Mouse (Mus musculus) splenic B cell, adult 2 months (primary cell): Measurements from ENCODE around the gene Hoxa1.

Experiments used
- DNase-seq: peaks from one replicate; pipeline ENCODE4 v3.0.0-alpha.2; 2011; ENCODE audit warnings: low read depth, low spot score
- H3K27me3 ChIP-seq: 2 replicates; pipeline ENCODE4 v1.6.1; 2012; ENCODE audit warnings: mild to moderate bottlenecking, low read length, moderate library complexity, mixed read lengths; ENCODE audit not compliant: control insufficient read depth, poor library complexity, insufficient read depth, severe bottlenecking
- H3K36me3 ChIP-seq: 2 replicates; pipeline ENCODE4 v1.6.1; 2012; ENCODE audit warnings: mild to moderate bottlenecking, low read length, moderate library complexity, mixed read lengths; ENCODE audit not compliant: control insufficient read depth, poor library complexity, insufficient read depth, severe bottlenecking

The Hoxa1 gene

GRCm38 (mm10) chr6:52169499-52170165 is 11.5 kb upstream of the Hoxa1 start:
- H3K36me3 ChIP-seq = no peaks in the 10 kb centered on the region
- H3K27me3 ChIP-seq = no peaks in the 10 kb centered on the region
- DNase-seq = no peak

- no peak for DNase-seq
- H3K27me3 ChIP-seq = no peaks in the 10 kb centered on the region
- H3K36me3 ChIP-seq = no peaks in the 10 kb centered on the region
Measured at GRCm38 (mm10) chr6:52168191-52169055, 10.3 kb upstream of the Hoxa1 start.

GRCm38 (mm10) chr6:52167736-52168161 is 9.6 kb upstream of the Hoxa1 start:
- no peaks in the 10 kb centered on the region for H3K36me3 ChIP-seq
- H3K27me3 ChIP-seq = no peaks in the 10 kb centered on the region
- DNase-seq = no peak

- no peaks in the 10 kb centered on the region for H3K27me3 ChIP-seq
- no peak for DNase-seq
Measured at GRCm38 (mm10) chr6:52167176-52167575, 9.1 kb upstream of the Hoxa1 start.

GRCm38 (mm10) chr6:52166431-52167077 is 8.4 kb upstream of the Hoxa1 start:
- no peak for DNase-seq
- Histone ChIP-seq H3K36me3 (no peaks in the 10 kb centered on the region), H3K27me3 (no peaks in the 10 kb centered on the region)

More at GRCm38 (mm10) chr6:52167176-52167575, 9.1 kb upstream of the Hoxa1 start:
- no peaks in the 10 kb centered on the region for H3K36me3 ChIP-seq

- peaks cover 4% of the 10 kb centered on the region for H3K27me3 ChIP-seq
- H3K36me3 ChIP-seq = no peaks in the 10 kb centered on the region
- DNase-seq = no peak
Measured at GRCm38 (mm10) chr6:52165441-52166370, 7.6 kb upstream of the Hoxa1 start.

- Histone ChIP-seq H3K27me3 (peaks cover 4% of the 10 kb centered on the region), H3K36me3 (no peaks in the 10 kb centered on the region)
- DNase-seq = no peak
Measured at GRCm38 (mm10) chr6:52164626-52165440, 6.7 kb upstream of the Hoxa1 start, which contains the start of gene Hoxa2. TSS of gene Hoxa2 (minus strand) at chr6:52164831.

- no peak for DNase-seq
- Histone ChIP-seq H3K27me3 (peaks cover 6% of the 10 kb centered on the region), H3K36me3 (no peaks in the 10 kb centered on the region)
Measured at GRCm38 (mm10) chr6:52164051-52164625, 6.0 kb upstream of the Hoxa1 start.

GRCm38 (mm10) chr6:52163366-52164031 is 5.4 kb upstream of the Hoxa1 start:
- Histone ChIP-seq H3K27me3 (peaks cover 8% of the 10 kb centered on the region), H3K36me3 (no peaks in the 10 kb centered on the region)
- DNase-seq = no peak

- no peak for DNase-seq
- Histone ChIP-seq H3K27me3 (peaks cover 9% of the 10 kb centered on the region), H3K36me3 (no peaks in the 10 kb centered on the region)
Measured at GRCm38 (mm10) chr6:52162611-52163365, 4.7 kb upstream of the Hoxa1 start.

- DNase-seq = no peak
- Histone ChIP-seq H3K27me3 (peaks cover 9% of the 10 kb centered on the region), H3K36me3 (no peaks in the 10 kb centered on the region)
Measured at GRCm38 (mm10) chr6:52162093-52162380, 3.9 kb upstream of the Hoxa1 start.

GRCm38 (mm10) chr6:52161336-52162092 is 3.4 kb upstream of the Hoxa1 start:
- peaks cover 9% of the 10 kb centered on the region for H3K27me3 ChIP-seq
- no peak for DNase-seq
- H3K36me3 ChIP-seq = no peaks in the 10 kb centered on the region
